In genomic region chr4:32862751-32863446, GRCm38 (mm10) we compare ENCODE assay signal across 11 mouse cellular contexts.
DNase-seq lines count a peak whose midpoint lies in the region; ATAC-seq and TF ChIP-seq lines count a peak whose summit lies in the region.
"Had no signal": no experiment of that assay in that cellular context is flagged by ENCODE, and none has a peak within 500 bp of the region (broad histone marks: within the 10 kb centered on the region; RNA-seq: fewer than 3 reads in every experiment).

No protein-coding gene starts in this region.

- no peak for ATAC-seq in megakaryocyte, adult 5-6 weeks (ENCODE audit: poor library complexity, severe bottlenecking)
- peak; percentile 9; the same call in 1 of the 2 replicates for ATAC-seq in limb, embryonic 14.5 days (ENCODE audit: low FRiP score, low read depth)
- ATAC-seq in granulocyte monocyte progenitor cell, adult 5-6 weeks (replicated peaks; ENCODE audit: poor library complexity, severe bottlenecking): no peak
- ATAC-seq: Patski had no signal

- H3K27me3 ChIP-seq in megakaryocyte, embryonic 14.5 days (replicated peaks): peaks cover 57% of the 10 kb centered on the region
- peaks cover 25% of the 10 kb centered on the region for H3K27me3 ChIP-seq in erythroblast, embryonic 14.5 days (ENCODE audit: control insufficient read depth)
- H3K27me3 ChIP-seq in limb, embryonic 14.5 days (ENCODE audit: control insufficient read depth, insufficient read depth, low read length): no peaks in the 10 kb centered on the region

- H3K9me3 ChIP-seq in megakaryocyte, embryonic 14.5 days: no peaks in the 10 kb centered on the region
- no peaks in the 10 kb centered on the region for H3K9me3 ChIP-seq in erythroblast, embryonic 14.5 days (ENCODE audit: control insufficient read depth, low read length)
- H3K9me3 ChIP-seq in limb, embryonic 14.5 days (ENCODE audit: control insufficient read depth, low read length): no peaks in the 10 kb centered on the region

- no peak overlapping the region for H3K27ac ChIP-seq in limb, embryonic 14.5 days (replicated peaks; ENCODE audit: low read depth, low read length)
- peak overlapping the region; percentile 70 for H3K27ac ChIP-seq in olfactory bulb, adult 2 months (ENCODE audit: insufficient read depth, low read depth, low read length)
- H3K27ac ChIP-seq: kidney, postnatal 0 days had no signal

- DNase-seq in limb, embryonic 14.5 days (ENCODE audit: low spot score): no peak
- DNase-seq in urinary bladder, postnatal 4 days (ENCODE audit: low spot score in 2 of 2): no peak
- DNase-seq in gastrocnemius, postnatal 14 days: no peak
- DNase-seq: cerebellum, adult 18-20 months had no signal

- no peak overlapping the region for H3K9ac ChIP-seq in limb, embryonic 14.5 days (ENCODE audit: low read depth, low read length, severe bottlenecking)

- H3K4me1 ChIP-seq in megakaryocyte, embryonic 14.5 days: peaks cover 28% of the 10 kb centered on the region
- H3K4me1 ChIP-seq in erythroblast, embryonic 14.5 days (ENCODE audit: control insufficient read depth): peaks cover 63% of the 10 kb centered on the region
- H3K4me1 ChIP-seq in limb, embryonic 14.5 days (ENCODE audit: control insufficient read depth, insufficient read depth, low read length): peaks cover 9% of the 10 kb centered on the region
- H3K4me1 ChIP-seq in olfactory bulb, adult 2 months (ENCODE audit: control insufficient read depth, insufficient read depth, low read length): peaks cover 32% of the 10 kb centered on the region

- 58% methylated on average over 15 of the region's 15 CpGs for WGBS in limb, embryonic 14.5 days
- 44% methylated on average over 15 of the region's 15 CpGs for WGBS in olfactory bulb, adult 2 months

- no peak for TF ChIP-seq CTCF in olfactory bulb, adult 2 months (IDR thresholded peaks at IDR 0.05; ENCODE audit: insufficient read depth, low read depth, low read length)

- TF ChIP-seq POLR2A in limb, embryonic 14.5 days (IDR thresholded peaks at IDR 0.05; ENCODE audit: borderline replicate concordance, extremely low read depth, insufficient read depth, insufficient read length): no peak
- no peak for TF ChIP-seq POLR2A in olfactory bulb, adult 2 months (IDR thresholded peaks at IDR 0.05; ENCODE audit: insufficient read depth, low read depth, low read length)

- H3K36me3 ChIP-seq in megakaryocyte, embryonic 14.5 days (replicated peaks; ENCODE audit: low read length): no peaks in the 10 kb centered on the region
- no peaks in the 10 kb centered on the region for H3K36me3 ChIP-seq in erythroblast, embryonic 14.5 days (ENCODE audit: control insufficient read depth)
- H3K36me3 ChIP-seq in limb, embryonic 14.5 days (ENCODE audit: control insufficient read depth, insufficient read depth, low read length): no peaks in the 10 kb centered on the region

- H3K4me3 ChIP-seq in megakaryocyte, embryonic 14.5 days (replicated peaks): peak overlapping the region; percentile 62
- H3K4me3 ChIP-seq in erythroblast, embryonic 14.5 days (replicated peaks): peak overlapping the region; percentile 48
- H3K4me3 ChIP-seq in limb, embryonic 14.5 days (replicated peaks; ENCODE audit: low read length): no peak overlapping the region
- H3K4me3 ChIP-seq in olfactory bulb, adult 2 months (ENCODE audit: insufficient read depth, low read depth, low read length): peak overlapping the region; percentile 48

- intact Hi-C loops in gastrocnemius, postnatal 14 days (cut with DNase I; ENCODE audit: low total_unique reads): no loop called here

- 0 out of 2 replicates have a peak overlapping the region, but pooled peaks have one; percentile 42 for H3K4me2 ChIP-seq in limb, embryonic 14.5 days (replicated peaks; ENCODE audit: low read depth, low read length, severe bottlenecking)
